Mouse (Mus musculus) kidney, postnatal 10 days (tissue): ENCODE data around the gene Dock2.

ENCODE experiments used
- DNase-seq: peaks from one replicate; pipeline ENCODE4 v3.0.0; 2021; ENCODE audit warnings: mixed read lengths

Gene Dock2

DNA sequence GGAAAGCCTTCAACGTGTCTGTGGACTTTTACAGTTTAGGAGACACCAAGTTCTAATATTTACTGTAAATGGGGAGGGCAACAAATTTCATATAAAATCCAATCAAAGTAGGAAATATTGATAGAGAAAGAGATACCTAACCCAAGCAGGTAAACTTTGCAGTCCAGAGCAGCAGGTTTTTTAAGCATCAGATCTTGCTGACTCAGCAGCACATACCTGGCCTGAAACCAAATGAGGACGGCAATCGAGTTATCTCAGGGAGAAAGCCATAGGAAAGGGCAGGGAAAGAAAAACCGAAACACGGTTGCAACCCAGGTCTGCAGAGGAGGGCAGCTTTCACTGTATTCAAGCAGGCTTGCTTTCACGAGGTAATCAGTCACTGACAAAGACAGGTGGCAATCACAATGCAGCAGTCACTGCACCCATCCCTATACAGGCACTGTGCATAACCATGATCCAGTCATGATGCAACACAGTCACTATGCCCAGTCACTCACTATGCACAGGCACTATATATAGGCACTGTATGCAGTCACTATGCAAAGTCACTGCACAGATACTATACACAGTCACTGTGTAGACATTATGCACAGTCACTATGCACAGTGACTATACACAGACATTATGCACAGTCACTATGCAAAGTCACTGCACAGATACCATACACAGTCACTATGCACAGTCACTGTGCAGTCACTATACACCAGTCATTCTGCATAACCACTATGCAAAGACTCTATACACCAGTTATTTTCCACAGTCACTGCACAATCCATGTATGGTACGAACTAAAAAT lies 258.4 kb downstream of the Dock2 start:
- DNase-seq = no peak

GRCm38 (mm10) chr11:34524586-34524985 lies 259.1 kb downstream of the Dock2 start:
- DNase-seq = no peak

GRCm38 (mm10) chr11:34518566-34518965 lies 265.1 kb downstream of the Dock2 start:
- DNase-seq = no peak

- no peak for DNase-seq
These were observed 266.7 kb downstream of the Dock2 start for GRCm38 (mm10) chr11:34516971-34517370.

DNA sequence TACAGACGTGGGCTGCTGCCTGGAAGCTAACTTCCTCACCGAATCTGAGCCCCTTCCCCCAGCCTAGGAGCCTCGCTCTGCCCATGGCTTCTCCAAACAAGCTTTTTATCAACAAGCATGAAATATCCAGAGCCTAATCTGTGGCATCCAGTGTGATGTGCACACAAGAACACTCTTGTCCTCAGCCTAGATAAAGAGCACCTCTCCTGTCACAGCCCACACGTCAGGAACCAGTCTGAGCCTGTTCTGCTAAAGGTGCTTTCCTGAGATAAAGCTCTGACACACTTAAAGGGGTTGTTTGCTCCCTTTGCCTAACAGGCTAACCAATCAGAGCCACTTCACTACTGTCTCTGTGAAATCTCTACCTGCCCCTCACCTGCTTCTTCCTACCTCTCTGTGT lies 268.4 kb downstream of the Dock2 start:
- no peak for DNase-seq

- no peak for DNase-seq
These were observed 277.3 kb downstream of the Dock2 start for GRCm38 (mm10) chr11:34506390-34506789.

GRCm38 (mm10) chr11:34499663-34500062 lies 284.0 kb downstream of the Dock2 start:
- DNase-seq = no peak

DNA sequence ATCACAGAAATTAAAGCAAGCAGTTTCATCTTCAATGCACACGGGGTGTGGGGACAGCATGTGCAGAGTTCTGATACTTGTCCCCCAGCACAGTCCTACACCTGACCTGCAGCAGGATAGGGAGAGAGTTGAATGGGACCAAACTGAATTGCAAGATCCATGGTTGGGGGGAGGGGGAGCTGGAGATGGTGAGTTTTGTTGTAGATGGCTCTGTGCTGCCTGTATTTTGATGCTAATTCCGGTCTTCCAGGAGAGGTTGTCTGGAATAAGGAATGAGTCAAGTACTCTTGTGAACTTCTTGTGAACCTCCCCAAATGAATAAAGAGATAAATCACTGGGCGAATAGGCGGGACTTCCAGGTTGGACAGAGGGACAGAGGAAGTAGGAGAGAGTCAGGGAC lies 289.0 kb downstream of the Dock2 start:
- no peak for DNase-seq

DNA sequence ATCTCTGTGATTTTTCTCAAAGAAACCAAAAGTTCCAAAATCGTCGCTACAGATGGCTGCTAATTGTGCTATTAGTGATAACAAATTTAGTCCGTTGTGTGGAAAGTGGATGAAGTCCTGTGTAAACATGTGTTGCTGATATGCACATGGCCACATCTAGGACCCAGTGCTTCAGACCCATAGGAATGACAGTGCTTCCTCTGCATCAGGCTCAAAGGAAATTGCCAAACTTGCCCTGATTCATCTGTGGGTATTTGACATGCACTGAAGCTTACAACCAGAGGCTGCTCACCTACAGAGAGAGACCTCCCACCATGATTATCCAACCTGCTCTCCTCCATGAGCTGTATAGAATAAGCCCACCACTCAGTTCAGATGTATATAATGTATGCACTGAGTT lies 290.7 kb downstream of the Dock2 start:
- no peak for DNase-seq

DNA sequence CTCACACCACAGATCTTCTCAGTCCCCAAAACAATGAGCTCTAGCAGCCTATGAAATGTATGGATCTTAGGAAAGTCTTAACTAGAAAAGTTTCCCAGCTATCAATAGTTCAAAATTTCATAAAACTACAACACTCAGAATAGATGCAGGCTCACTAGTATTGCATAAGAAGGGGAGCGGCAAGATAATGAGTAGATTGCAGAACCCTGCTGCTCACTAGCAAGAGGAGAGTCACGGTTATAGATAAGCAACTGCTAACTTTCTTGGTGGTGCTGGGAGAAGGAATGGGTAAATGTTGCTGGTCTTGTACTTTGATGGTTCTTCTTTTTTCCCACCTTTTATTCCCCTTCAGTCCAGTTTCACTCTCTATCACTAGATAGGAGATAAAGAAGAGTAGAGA lies 291.5 kb downstream of the Dock2 start:
- DNase-seq = no peak

DNA sequence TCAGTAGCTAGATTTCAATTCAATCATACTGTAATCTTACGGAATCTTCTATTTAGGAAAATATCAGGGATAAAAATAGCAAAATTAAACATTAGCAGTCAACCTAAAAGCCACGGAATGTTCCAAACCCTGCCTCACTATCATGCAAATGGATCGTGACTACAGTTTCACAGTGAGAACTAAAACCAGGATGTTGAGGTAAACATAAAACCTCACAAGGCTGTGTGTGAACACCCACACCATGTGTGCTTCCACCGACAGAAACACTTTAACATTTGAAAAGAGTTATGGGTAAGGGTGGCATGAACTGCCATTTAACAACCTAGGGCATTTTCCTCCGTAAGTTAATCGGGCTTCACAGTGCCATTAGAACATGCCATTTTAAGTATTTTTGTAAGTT lies 294.1 kb downstream of the Dock2 start:
- no peak for DNase-seq

- DNase-seq = peak; percentile 34
These were observed 304.4 kb downstream of the Dock2 start for GRCm38 (mm10) chr11:34479301-34479700.

DNA sequence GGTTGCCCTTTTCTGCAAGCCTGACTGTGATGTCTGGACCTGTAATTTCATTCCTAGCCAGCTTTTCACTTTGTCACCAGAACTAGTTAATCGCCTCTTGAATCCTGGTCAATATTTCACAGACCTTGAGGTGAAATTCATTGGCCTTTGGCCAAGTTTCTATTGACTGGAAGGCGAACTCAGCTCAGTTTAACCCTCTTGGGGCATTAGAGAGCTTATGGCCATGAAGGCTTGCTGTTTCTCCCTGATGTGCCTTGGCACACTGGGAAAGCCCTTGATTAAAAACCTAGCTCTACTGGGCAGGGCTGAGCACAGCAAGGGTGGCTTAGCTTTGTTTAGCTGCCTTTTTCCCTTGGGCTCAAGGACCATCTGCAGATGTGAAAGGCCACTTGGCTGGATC lies 313.9 kb downstream of the Dock2 start:
- peak; percentile 34 for DNase-seq

GRCm38 (mm10) chr11:34468571-34468970 lies 315.1 kb downstream of the Dock2 start:
- peak; percentile 69 for DNase-seq

GRCm38 (mm10) chr11:34467056-34467455 lies 316.6 kb downstream of the Dock2 start:
- no peak for DNase-seq

- DNase-seq = no peak
These were observed 333.7 kb downstream of the Dock2 start for GRCm38 (mm10) chr11:34449944-34450343.

DNA sequence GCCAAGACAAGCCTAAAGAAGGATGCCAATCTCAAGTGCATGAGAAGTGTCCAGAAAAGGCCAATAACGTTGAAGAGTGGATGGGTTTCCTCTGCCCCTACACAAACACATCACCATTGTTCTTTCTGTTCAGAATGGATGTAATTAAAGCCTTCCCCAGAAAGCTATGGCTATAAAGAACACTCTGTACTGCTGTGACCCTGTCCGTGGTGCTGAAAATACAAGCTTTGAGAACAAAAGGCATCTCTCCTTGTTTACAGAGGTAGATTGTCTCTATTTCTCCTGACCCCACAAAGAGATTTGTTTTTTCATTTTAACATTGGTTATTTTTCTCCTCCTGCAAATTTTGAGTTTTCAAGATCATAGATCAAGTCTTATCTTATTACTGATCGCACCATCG lies 335.8 kb downstream of the Dock2 start:
- peak; percentile 67 for DNase-seq

GRCm38 (mm10) chr11:34438429-34438828 lies 345.3 kb downstream of the Dock2 start:
- no peak for DNase-seq

- no peak for DNase-seq
These were observed 346.2 kb downstream of the Dock2 start for GRCm38 (mm10) chr11:34437446-34437845.

GRCm38 (mm10) chr11:34431978-34432377 lies 351.7 kb downstream of the Dock2 start:
- no peak for DNase-seq

- DNase-seq = no peak
These were observed 352.3 kb downstream of the Dock2 start for GRCm38 (mm10) chr11:34431371-34431770.

GRCm38 (mm10) chr11:34430940-34431339 lies 352.8 kb downstream of the Dock2 start:
- no peak for DNase-seq

- no peak for DNase-seq
These were observed 356.5 kb downstream of the Dock2 start for GRCm38 (mm10) chr11:34427212-34427611.

- DNase-seq = peak; percentile 39
These were observed 359.1 kb downstream of the Dock2 start for GRCm38 (mm10) chr11:34424546-34424945.

GRCm38 (mm10) chr11:34421061-34421460 lies 362.6 kb downstream of the Dock2 start:
- no peak for DNase-seq
